Mouse (Mus musculus): ENCODE data around the gene Dvl2. TPM values are rescaled to one million over a fixed set of nuclear protein-coding genes. Genes with fewer than 3 reads are reported as not detected.

The Dvl2 gene
- total and polyA plus RNA-seq, 3 experiments, result 32.7 to 71.8 (median 49.6) TPM

DNA sequence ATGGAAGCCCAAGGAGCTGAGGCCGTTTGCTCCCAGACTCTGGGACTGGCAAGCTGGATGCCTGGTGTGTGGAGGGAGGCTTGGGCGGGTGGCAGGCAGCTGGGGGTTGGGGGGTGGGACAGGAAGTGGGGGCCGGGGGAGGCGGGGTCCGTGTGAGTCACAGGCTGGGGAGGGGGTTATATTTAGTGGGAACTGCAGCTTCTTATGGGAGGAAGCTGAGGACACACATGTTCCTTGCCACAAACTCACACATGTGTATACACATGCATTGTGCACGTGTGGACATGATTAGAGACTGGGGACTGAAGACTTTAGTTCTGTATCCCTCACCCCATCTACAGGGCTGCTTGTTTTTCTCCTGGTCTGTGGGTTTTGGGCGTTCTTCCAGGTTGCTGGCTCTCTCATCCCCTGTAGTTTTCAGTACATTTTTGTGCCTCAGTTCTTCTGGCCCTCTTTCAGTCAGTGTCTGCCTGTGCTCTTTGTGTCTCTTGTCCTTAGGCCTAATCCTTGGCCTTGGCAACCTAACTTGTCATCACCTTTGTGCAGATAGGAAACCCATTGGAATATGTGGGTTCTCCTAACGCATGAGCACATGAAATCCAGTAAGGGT lies 19.7 kb downstream of the Dvl2 start:
- H3K4me3 ChIP-seq (ENCODE audit: low read depth, low read length), result no peak overlapping the region
- ATAC-seq (ENCODE audit: extremely low read depth, insufficient number of reproducible peaks, low FRiP score, poor library complexity, severe bottlenecking) (no peak), DNase-seq (ENCODE audit: low spot score) (no peak)
- H3K36me3 ChIP-seq (replicated peaks), result no peaks in the 10 kb centered on the region
- H3K27me3 ChIP-seq (ENCODE audit: insufficient read depth, low read length), result peaks cover 23% of the 10 kb centered on the region
- no peaks in the 10 kb centered on the region for H3K9me3 ChIP-seq (replicated peaks)
- TF ChIP-seq GATA1 (IDR thresholded peaks at IDR 0.05; ENCODE audit: borderline replicate concordance, low read length), result no peak
- no peak for TF ChIP-seq POLR2AphosphoS5 (IDR thresholded peaks at IDR 0.05; ENCODE audit: insufficient replicate concordance, low read depth, low read length)
- TF ChIP-seq GATA2 (IDR thresholded peaks at IDR 0.05; ENCODE audit: borderline replicate concordance, low read depth, low read length), result no peak
- TF ChIP-seq CTCF (IDR thresholded peaks at IDR 0.05; ENCODE audit: low read depth, low read length), result no peak
- no peak for TF ChIP-seq TAL1 (conservative IDR thresholded peaks at IDR 0.05; ENCODE audit: low read depth, low read length)
- peaks cover 57% of the 10 kb centered on the region for H3K4me1 ChIP-seq (ENCODE audit: insufficient read depth, low read depth, low read length)

DNA sequence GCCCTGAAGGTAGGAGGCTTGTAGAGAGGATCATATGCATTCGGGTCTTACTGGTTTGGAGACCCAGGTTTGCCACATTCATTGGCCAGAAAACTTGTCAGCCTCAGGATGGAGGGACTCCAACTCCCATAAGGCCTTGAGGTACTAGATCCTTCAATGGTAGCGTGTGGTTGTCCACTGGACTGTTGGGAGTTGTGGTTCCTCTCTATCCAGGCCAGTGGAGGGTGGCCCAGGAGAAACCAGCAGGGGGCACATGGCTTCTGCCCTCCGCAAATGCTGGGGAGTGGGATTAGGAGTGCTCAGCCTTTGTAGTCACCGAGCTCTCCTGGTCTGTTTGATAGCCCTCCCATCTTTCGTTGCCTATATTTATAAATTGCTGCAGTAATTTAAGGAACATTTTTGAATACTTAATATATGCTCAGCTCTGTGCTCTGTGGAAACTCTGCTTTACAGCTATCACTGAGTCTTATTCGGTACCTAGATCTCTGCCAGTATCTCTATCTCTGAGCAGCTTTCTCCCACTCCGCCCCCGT lies 20.4 kb downstream of the Dvl2 start:
- peak overlapping the region; percentile 70 for H3K4me3 ChIP-seq (ENCODE audit: low read depth, low read length)
- peaks cover 30% of the 10 kb centered on the region for H3K27me3 ChIP-seq (ENCODE audit: insufficient read depth, low read length)
- no peaks in the 10 kb centered on the region for H3K9me3 ChIP-seq (replicated peaks)
- TF ChIP-seq GATA2 (IDR thresholded peaks at IDR 0.05; ENCODE audit: borderline replicate concordance, low read depth, low read length) (no peak), GATA1 (IDR thresholded peaks at IDR 0.05; ENCODE audit: borderline replicate concordance, low read length) (no peak), CTCF (IDR thresholded peaks at IDR 0.05; ENCODE audit: low read depth, low read length) (peak; percentile 34; the same call in 1 of the 2 replicates)
- H3K4me1 ChIP-seq (ENCODE audit: insufficient read depth, low read depth, low read length), result peaks cover 53% of the 10 kb centered on the region
- ATAC-seq (ENCODE audit: extremely low read depth, insufficient number of reproducible peaks, low FRiP score, poor library complexity, severe bottlenecking) (peak; percentile 70), DNase-seq (ENCODE audit: low spot score) (peak; percentile 74)
- no peaks in the 10 kb centered on the region for H3K36me3 ChIP-seq (replicated peaks)

GRCm38 (mm10) chr11:70021264-70022132 lies 21.1 kb downstream of the Dvl2 start:
- Histone ChIP-seq H3K36me3 (replicated peaks) (no peaks in the 10 kb centered on the region), H3K9me3 (replicated peaks) (no peaks in the 10 kb centered on the region)
- peak; percentile 83 for DNase-seq (ENCODE audit: low spot score)

DNA sequence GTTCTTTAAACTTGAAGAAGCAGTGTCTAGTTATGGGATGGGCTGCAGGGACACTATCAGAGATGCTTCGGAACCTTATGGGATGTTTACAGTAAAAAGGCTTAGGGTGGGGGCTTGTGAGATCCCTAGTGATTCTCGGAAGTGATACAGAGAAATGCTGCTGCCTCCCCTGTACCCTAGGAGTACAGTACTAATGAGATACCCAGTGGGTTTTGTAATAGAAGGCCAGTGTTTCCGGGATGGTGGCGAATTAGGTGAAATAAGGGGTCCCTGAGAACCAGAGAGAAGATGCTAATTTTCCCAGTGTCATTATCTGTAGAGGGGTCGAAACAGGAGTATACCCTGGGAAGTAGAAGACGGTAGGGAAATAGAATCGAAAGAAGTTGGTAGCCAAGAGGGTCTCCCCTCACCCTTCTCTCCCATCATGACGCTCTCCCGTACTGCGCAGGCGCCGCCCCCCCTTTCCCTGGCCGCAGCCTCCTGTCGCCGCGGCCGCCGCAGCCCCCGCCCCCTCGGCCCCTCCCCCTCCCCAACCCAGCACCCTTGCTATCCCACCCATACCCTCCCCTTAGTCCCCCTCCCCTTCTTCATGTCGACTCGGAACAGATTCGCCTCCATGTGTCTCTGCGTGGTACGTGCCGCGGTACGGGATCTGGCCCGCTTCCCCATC lies 23.2 kb downstream of the Dvl2 start:
- peaks cover 55% of the 10 kb centered on the region for H3K4me1 ChIP-seq (ENCODE audit: insufficient read depth, low read depth, low read length)
- H3K4me3 ChIP-seq (ENCODE audit: low read depth, low read length), result no peak overlapping the region
- H3K36me3 ChIP-seq (replicated peaks), result no peaks in the 10 kb centered on the region
- no peak for TF ChIP-seq CTCF (IDR thresholded peaks at IDR 0.05; ENCODE audit: low read depth, low read length)
- H3K27me3 ChIP-seq (ENCODE audit: insufficient read depth, low read length), result peaks cover 55% of the 10 kb centered on the region
- H3K9me3 ChIP-seq (replicated peaks), result no peaks in the 10 kb centered on the region
- DNase-seq (ENCODE audit: low spot score) (no peak), ATAC-seq (ENCODE audit: extremely low read depth, insufficient number of reproducible peaks, low FRiP score, poor library complexity, severe bottlenecking) (no peak)

More at GRCm38 (mm10) chr11:70021264-70022132, 21.1 kb downstream of the Dvl2 start:
- no peak for TF ChIP-seq TAL1 (conservative IDR thresholded peaks at IDR 0.05; ENCODE audit: low read depth, low read length)
- no peak for TF ChIP-seq POLR2AphosphoS5 (IDR thresholded peaks at IDR 0.05; ENCODE audit: insufficient replicate concordance, low read depth, low read length)
- no peak for TF ChIP-seq GATA2 (IDR thresholded peaks at IDR 0.05; ENCODE audit: borderline replicate concordance, low read depth, low read length)
- TF ChIP-seq CTCF (IDR thresholded peaks at IDR 0.05; ENCODE audit: low read depth, low read length), result no peak
- TF ChIP-seq GATA1 (IDR thresholded peaks at IDR 0.05; ENCODE audit: borderline replicate concordance, low read length), result no peak
- peaks cover 54% of the 10 kb centered on the region for H3K4me1 ChIP-seq (ENCODE audit: insufficient read depth, low read depth, low read length)
- ATAC-seq (ENCODE audit: extremely low read depth, insufficient number of reproducible peaks, low FRiP score, poor library complexity, severe bottlenecking), result peak; percentile 76
- H3K27me3 ChIP-seq (ENCODE audit: insufficient read depth, low read length), result peaks cover 37% of the 10 kb centered on the region
- peak overlapping the region; percentile 70 for H3K4me3 ChIP-seq (ENCODE audit: low read depth, low read length)

DNA sequence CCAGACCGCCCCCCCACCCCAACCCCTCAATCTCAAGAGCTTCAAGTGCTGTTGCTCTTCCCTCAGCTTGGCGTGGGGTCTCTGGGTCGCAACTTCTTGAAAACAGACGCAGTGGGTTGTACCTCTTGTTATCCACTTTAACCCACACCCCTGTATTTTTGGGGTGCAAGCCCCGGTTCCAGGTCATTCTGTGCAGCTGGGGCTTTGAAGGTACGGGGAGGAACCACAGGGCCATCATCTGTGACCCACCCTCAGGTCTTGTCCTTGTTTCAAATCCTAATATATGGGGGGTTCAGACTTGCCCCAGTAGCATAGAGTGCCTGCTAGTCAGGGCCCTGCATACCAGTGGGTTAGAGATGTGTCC lies 23.7 kb downstream of the Dvl2 start:
- TF ChIP-seq POLR2AphosphoS5 (IDR thresholded peaks at IDR 0.05; ENCODE audit: insufficient replicate concordance, low read depth, low read length) (no peak), TAL1 (conservative IDR thresholded peaks at IDR 0.05; ENCODE audit: low read depth, low read length) (no peak), GATA2 (IDR thresholded peaks at IDR 0.05; ENCODE audit: borderline replicate concordance, low read depth, low read length) (no peak), CTCF (IDR thresholded peaks at IDR 0.05; ENCODE audit: low read depth, low read length) (no peak), GATA1 (IDR thresholded peaks at IDR 0.05; ENCODE audit: borderline replicate concordance, low read length) (no peak)
- H3K9me3 ChIP-seq (replicated peaks), result no peaks in the 10 kb centered on the region
- DNase-seq (ENCODE audit: low spot score) (no peak), ATAC-seq (ENCODE audit: extremely low read depth, insufficient number of reproducible peaks, low FRiP score, poor library complexity, severe bottlenecking) (no peak)
- peaks cover 60% of the 10 kb centered on the region for H3K27me3 ChIP-seq (ENCODE audit: insufficient read depth, low read length)
- H3K4me3 ChIP-seq (ENCODE audit: low read depth, low read length), result no peak overlapping the region
- peaks cover 55% of the 10 kb centered on the region for H3K4me1 ChIP-seq (ENCODE audit: insufficient read depth, low read depth, low read length)
- no peaks in the 10 kb centered on the region for H3K36me3 ChIP-seq (replicated peaks)

DNA sequence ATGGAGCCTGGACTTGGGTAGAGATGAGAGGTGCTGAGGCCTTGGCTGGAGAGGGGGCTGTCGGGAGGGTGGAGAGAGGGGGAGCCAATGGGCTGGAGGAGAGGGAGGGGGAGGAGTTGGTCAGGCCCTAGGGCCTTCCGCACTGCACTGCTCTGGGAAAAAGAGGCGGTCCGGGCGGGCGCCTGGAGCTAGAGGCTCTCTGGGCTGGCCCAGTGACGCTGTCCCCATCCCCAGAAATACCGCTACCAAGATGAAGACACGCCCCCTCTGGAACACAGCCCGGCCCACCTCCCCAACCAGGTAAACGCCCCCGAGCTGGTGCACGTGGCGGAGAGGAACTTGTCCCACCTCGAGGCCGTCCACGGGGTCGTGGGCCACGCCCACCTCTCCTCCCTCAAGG lies 26.3 kb downstream of the Dvl2 start:
- peaks cover 67% of the 10 kb centered on the region for H3K27me3 ChIP-seq (ENCODE audit: insufficient read depth, low read length)
- H3K36me3 ChIP-seq (replicated peaks), result peaks cover 12% of the 10 kb centered on the region
- H3K9me3 ChIP-seq (replicated peaks), result no peaks in the 10 kb centered on the region
- DNase-seq (ENCODE audit: low spot score) (no peak), ATAC-seq (ENCODE audit: extremely low read depth, insufficient number of reproducible peaks, low FRiP score, poor library complexity, severe bottlenecking) (no peak)
- TF ChIP-seq POLR2AphosphoS5 (IDR thresholded peaks at IDR 0.05; ENCODE audit: insufficient replicate concordance, low read depth, low read length) (no peak), CTCF (IDR thresholded peaks at IDR 0.05; ENCODE audit: low read depth, low read length) (no peak), GATA2 (IDR thresholded peaks at IDR 0.05; ENCODE audit: borderline replicate concordance, low read depth, low read length) (no peak), GATA1 (IDR thresholded peaks at IDR 0.05; ENCODE audit: borderline replicate concordance, low read length) (no peak), TAL1 (conservative IDR thresholded peaks at IDR 0.05; ENCODE audit: low read depth, low read length) (no peak)
- H3K4me3 ChIP-seq (ENCODE audit: low read depth, low read length), result peak overlapping the region; percentile 36; the same call in 1 of the 2 replicates
- H3K4me1 ChIP-seq (ENCODE audit: insufficient read depth, low read depth, low read length), result peaks cover 38% of the 10 kb centered on the region

Data from G1E (cell line).